Mouse (Mus musculus) kidney, adult 2 months (tissue): Measurements from ENCODE around the gene Hoxd10. TPM values are rescaled to one million over a fixed set of nuclear protein-coding genes. Genes with fewer than 3 reads are reported as not detected.

Experiments
- DNase-seq: peaks from one replicate; pipeline ENCODE4 v3.0.0; 2021
- H3K27ac ChIP-seq: fragments of 200-500 bp; 2 replicates; pipeline ENCODE4 v1.5.1; 2012; ENCODE audit warnings: low read depth, low read length, control low read depth, inconsistent platforms; ENCODE audit not compliant: insufficient read depth
- H3K27me3 ChIP-seq: fragments of 200-500 bp; replicated peaks from 2 replicates; pipeline ENCODE4 v1.6.1; 2012; ENCODE audit warnings: mild to moderate bottlenecking, moderate library complexity, low read length, inconsistent platforms; ENCODE audit not compliant: control insufficient read depth, insufficient read depth
- H3K36me3 ChIP-seq: fragments of 200-500 bp; 2 replicates; pipeline ENCODE4 v1.6.1; 2012; ENCODE audit warnings: mild to moderate bottlenecking, moderate library complexity, low read length, inconsistent platforms; ENCODE audit not compliant: control insufficient read depth, insufficient read depth
- H3K4me1 ChIP-seq: fragments of 200-500 bp; 2 replicates; pipeline ENCODE4 v1.6.1; 2011; ENCODE audit warnings: low read length; ENCODE audit not compliant: control insufficient read depth, insufficient read depth
- H3K4me3 ChIP-seq: fragments of 200-500 bp; 2 replicates; pipeline ENCODE4 v1.5.1; 2011; ENCODE audit warnings: mild to moderate bottlenecking, low read depth, low read length, control low read depth; ENCODE audit not compliant: insufficient read depth
- CTCF ChIP-seq: fragments of 200-500 bp; conservative IDR thresholded peaks from 2 replicates; pipeline ENCODE4 v1.5.1; 2011; ENCODE audit warnings: low read depth, mild to moderate bottlenecking, control low read depth, low read length, moderate library complexity, mixed read lengths; ENCODE audit not compliant: insufficient read depth, insufficient read length
- POLR2A ChIP-seq: fragments of 200-500 bp; IDR thresholded peaks from one replicate; pipeline ENCODE4 v1.6.1; 2011; ENCODE audit warnings: low read depth, low read length, control low read depth
- WGBS: fragments of 180-500 bp; shearing (Covaris S2); methylation state at CpG from one replicate; pipeline ENCODE4 v1.1.7; 2018; 5-methylcytosine and 5-hydroxymethylcytosine counted together
- polyA plus RNA-seq: library from polyadenylated mRNA; depleted of rRNA; stranded (reverse); fragments of >200 nt; gene quantifications from 2 replicates; pipeline ENCODE4 v1.2.3, GENCODE M21; 2012

Hoxd10 gene
- polyA plus RNA-seq, 1 experiment: 7.9 TPM

DNA sequence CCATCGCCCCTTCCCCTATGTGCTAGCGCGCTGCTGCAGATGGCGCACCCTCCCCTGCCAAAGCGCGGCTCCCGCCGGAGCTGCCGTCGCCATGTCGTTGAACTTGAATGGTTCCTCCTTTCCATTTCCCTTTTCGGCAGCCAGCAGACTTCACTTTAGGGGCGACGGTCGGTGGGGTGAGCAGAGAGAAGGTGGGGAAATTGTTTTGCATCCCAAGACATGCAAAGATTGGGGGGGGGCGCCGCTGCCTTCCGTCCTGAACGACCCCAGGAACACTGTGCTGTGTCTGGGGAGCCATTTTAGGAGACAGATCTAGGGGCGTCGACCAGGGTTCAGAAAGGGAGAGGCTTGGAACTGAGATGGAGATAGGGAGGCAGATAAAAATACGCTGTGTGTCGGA, 11.7 kb upstream of the Hoxd10 start:
- TF ChIP-seq CTCF (no peak), POLR2A (no peak)
- no peaks in the 10 kb centered on the region for H3K4me1 ChIP-seq

DNA sequence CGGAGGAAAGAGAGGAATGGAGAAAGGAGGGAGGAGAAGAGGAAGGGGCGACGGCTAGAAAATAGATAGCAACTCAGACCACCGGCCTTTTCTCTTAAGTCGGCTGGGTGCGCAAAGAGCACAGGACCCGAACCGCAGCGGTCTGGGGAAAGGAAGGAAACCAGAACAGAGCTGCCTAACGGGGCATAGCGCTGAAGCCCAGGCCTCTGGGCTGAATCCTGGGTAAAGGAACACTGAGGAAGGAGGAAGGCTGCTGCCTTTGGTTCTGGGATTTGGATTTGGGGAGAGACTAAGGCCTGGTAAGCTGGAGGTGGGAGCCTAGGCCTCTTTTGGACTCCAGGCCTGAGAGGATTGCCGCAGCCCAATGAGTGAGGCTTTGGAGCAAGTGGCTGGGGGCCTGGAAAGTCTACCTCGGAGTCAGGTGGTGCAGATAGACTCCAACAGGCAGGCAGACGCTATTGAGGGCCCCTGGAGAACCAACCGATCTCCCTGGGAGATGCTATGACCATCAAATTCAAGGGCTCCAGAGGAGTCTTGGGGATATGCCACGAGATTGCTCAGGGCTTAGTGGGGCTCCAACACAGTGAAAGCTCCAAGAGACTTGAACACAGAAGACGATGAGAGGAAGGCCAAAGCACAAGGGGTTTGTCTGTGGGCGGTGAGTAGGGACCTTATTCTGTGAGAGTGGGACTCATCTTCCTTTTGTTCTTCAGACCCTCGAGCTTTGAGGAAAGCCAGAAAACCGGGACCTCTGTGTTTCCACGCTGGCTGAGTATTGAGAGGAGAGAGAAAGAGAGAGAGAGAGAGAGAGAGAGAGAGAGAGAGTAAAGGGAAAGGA, 10.9 kb upstream of the Hoxd10 start:
- DNase-seq: no peak
- H3K4me1 ChIP-seq: no peaks in the 10 kb centered on the region
- no peaks in the 10 kb centered on the region for H3K36me3 ChIP-seq
- TF ChIP-seq POLR2A: no peak
- TF ChIP-seq CTCF: no peak
- H3K4me3 ChIP-seq: peak overlapping the region; percentile 44; the same call in 1 of the 2 replicates
- WGBS: 40% methylated on average over 21 of the region's 21 CpGs
- H3K27me3 ChIP-seq: peaks cover 9% of the 10 kb centered on the region
- peak overlapping the region; percentile 12 for H3K27ac ChIP-seq

More for the DNA sequence above, 11.7 kb upstream of the Hoxd10 start:
- Histone ChIP-seq H3K27me3 (peaks cover 9% of the 10 kb centered on the region), H3K36me3 (no peaks in the 10 kb centered on the region), H3K27ac (peak overlapping the region; percentile 61; the same call in 1 of the 2 replicates), H3K4me3 (peak overlapping the region; percentile 44)
- no peak for DNase-seq
- 8% methylated on average over 23 of the region's 23 CpGs for WGBS

DNA sequence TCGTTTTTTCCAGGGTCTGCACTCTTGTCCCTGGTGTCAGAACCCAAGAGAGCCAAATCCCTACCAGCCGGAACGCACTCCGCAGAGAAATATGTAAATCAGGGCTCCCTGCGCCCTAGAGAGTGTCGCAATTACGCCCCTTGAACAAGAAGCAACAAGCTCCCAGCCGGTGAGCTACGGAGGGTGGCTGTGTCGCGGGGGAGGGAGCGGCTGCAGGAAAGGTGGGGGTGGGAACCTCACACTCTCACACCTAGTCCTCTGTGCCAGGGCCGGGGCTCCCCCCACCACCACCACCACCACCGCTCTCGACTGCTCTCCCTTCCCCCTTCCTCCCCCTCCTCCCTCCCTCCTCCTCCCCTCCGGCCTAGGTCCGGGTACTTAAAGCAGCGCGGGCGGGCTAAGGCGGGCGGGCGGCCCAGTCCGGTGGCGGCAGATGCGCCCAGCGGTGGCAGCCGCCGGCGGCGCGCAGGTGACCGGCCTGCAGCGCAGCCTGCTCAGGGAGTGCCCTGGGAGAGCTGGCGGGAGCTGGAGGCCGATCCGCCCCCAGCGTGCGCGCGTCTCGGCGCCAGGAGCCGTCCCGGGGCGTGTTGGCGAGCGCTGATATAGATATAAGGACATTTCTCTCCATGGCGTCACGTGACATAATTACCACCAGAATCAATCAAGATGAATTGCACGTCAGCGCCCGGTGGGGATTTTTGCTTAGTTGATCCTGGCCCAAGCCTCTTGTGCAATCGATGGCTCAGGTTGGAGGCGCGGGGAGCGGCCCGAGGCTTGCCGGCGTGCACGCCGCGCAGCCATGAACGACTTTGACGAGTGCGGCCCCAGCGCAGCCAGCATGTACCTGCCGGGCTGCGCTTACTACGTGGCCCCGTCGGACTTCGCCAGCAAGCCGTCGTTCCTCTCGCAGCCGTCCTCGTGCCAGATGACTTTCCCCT, 9.9 kb upstream of the Hoxd10 start:
- Histone ChIP-seq H3K4me3 (peak overlapping the region; percentile 31), H3K27ac (peak overlapping the region; percentile 59; the same call in 1 of the 2 replicates), H3K27me3 (peaks cover 9% of the 10 kb centered on the region), H3K36me3 (no peaks in the 10 kb centered on the region), H3K4me1 (no peaks in the 10 kb centered on the region)
- TF ChIP-seq CTCF (no peak), POLR2A (no peak)
- peak; percentile 39 for DNase-seq
- WGBS: 2% methylated on average over 75 of the region's 78 CpGs

DNA sequence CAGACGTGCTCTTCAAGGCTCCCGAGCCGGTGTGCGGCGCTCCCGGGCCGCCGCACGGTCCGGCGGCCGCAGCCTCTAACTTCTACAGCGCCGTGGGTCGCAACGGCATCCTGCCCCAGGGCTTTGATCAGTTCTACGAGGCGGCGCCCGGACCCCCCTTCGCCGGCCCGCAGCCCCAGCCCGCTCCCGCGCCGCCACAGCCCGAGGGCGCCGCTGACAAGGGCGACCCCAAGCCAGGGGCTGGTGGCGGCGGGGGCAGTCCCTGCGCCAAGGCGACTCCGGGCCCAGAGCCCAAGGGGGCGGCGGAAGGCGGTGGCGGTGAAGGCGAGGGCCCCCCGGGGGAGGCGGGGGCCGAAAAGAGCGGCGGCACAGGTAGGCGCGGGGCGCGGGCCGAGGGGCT, 8.9 kb upstream of the Hoxd10 start:
- peaks cover 10% of the 10 kb centered on the region for H3K27me3 ChIP-seq
- peak overlapping the region; percentile 31 for H3K4me3 ChIP-seq
- DNase-seq: peak; percentile 12
- no peaks in the 10 kb centered on the region for H3K4me1 ChIP-seq
- no peak overlapping the region for H3K27ac ChIP-seq
- no peak for TF ChIP-seq CTCF
- no peak for TF ChIP-seq POLR2A
- no peaks in the 10 kb centered on the region for H3K36me3 ChIP-seq
- 4% methylated on average over 47 of the region's 51 CpGs for WGBS

DNA sequence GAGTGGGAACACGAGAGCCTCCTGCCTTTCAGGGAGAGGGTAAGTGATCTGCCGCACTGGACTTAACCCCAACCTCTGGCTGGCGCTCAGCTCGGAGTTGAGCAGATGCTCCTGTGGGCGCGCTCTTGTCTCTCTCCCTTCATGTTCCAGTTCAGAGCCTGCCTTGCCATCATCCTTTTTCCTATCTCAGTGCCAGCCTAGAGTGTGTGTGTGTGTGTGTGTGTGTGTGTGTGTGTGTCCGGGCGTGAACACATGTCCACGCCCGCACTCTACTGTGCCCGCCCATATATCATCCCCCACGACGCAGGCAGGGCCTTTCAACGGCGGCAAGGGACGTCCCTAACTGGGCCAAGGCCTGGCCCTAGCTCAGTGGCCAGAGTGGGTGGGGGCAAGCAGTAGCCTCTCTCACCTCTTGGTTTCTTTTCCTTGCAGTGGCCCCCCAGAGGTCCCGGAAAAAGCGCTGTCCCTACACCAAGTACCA, 8.2 kb upstream of the Hoxd10 start:
- no peak for TF ChIP-seq POLR2A
- TF ChIP-seq CTCF: no peak
- Histone ChIP-seq H3K4me3 (peak overlapping the region; percentile 46), H3K27me3 (peaks cover 11% of the 10 kb centered on the region), H3K27ac (no peak overlapping the region), H3K4me1 (no peaks in the 10 kb centered on the region), H3K36me3 (no peaks in the 10 kb centered on the region)
- DNase-seq: no peak
- WGBS: 8% methylated on average over 18 of the region's 18 CpGs

DNA sequence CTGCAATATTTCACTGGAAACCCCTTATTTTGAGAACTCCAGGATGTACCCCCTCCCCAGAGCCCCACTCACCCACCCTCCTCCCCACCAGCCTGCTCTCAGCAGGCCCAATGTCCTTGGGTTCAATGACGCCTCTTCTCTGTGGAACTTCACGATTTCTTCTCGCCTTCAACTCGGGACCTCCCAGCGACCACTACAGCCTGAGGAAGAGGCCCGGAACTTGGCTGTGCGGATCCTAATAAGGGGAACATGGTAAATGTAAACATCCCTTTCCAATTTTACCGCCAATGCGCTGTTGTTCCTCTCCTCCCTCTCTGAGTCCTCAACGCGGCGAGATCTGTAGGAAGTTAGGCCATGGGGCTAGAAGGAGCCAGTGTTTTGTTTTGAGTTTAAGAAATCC, 7.6 kb upstream of the Hoxd10 start:
- peak overlapping the region; percentile 27 for H3K4me3 ChIP-seq
- 52% methylated on average over 12 of the region's 12 CpGs for WGBS
- TF ChIP-seq POLR2A: no peak
- TF ChIP-seq CTCF: no peak
- peaks cover 11% of the 10 kb centered on the region for H3K27me3 ChIP-seq
- no peaks in the 10 kb centered on the region for H3K36me3 ChIP-seq
- no peaks in the 10 kb centered on the region for H3K4me1 ChIP-seq
- H3K27ac ChIP-seq: no peak overlapping the region
- no peak for DNase-seq
